Mouse (Mus musculus) midbrain, embryonic 10.5 days (tissue): ENCODE results near the gene Pfn1. TPM values are rescaled to one million over a fixed set of nuclear protein-coding genes. Genes with fewer than 3 reads are reported as not detected.
A peak's percentile ranks its signal among the peaks of the same experiment; 100 is the strongest.

Source experiments
- DNase-seq: peaks from one replicate; pipeline ENCODE4 v3.0.0-alpha.2; 2017; ENCODE audit warnings: low spot score
- H3K27ac ChIP-seq: fragments of 300-500 bp; sonication (generic); replicated peaks from 2 replicates; pipeline ENCODE4 v1.5.1; 2016; ENCODE audit warnings: mild to moderate bottlenecking
- H3K27me3 ChIP-seq: fragments of 300-500 bp; sonication (generic); 2 replicates; pipeline ENCODE4 v1.6.1; 2016; ENCODE audit warnings: low read depth, mild to moderate bottlenecking; ENCODE audit not compliant: poor library complexity, severe bottlenecking
- H3K36me3 ChIP-seq: fragments of 300-500 bp; sonication (generic); 2 replicates; pipeline ENCODE4 v1.6.1; 2016; ENCODE audit warnings: mild to moderate bottlenecking, moderate library complexity
- H3K4me1 ChIP-seq: fragments of 300-500 bp; sonication (generic); 2 replicates; pipeline ENCODE4 v1.6.1; 2016
- H3K4me3 ChIP-seq: fragments of 300-500 bp; sonication (generic); 2 replicates; pipeline ENCODE4 v1.5.1; 2016; ENCODE audit warnings: mild to moderate bottlenecking, moderate library complexity
- H3K9me3 ChIP-seq: fragments of 300-500 bp; sonication (generic); replicated peaks from 2 replicates; pipeline ENCODE4 v1.6.1; 2016; ENCODE audit warnings: mild to moderate bottlenecking
- WGBS: fragments of 180-500 bp; shearing (Covaris S2); methylation state at CpG from one replicate; pipeline ENCODE4 v1.1.7; 2016; 5-methylcytosine and 5-hydroxymethylcytosine counted together
- polyA plus RNA-seq: library from polyadenylated mRNA; unstranded; fragments of >200 nt; fragmentation: Nextera tagmentation; extraction: Ambion mirVana; gene quantifications from 2 replicates; pipeline ENCODE4 v1.2.1, GENCODE M21; 2016

Pfn1 gene
- polyA plus RNA-seq, 1 experiment from 2014 or later: 1,733 TPM

DNA sequence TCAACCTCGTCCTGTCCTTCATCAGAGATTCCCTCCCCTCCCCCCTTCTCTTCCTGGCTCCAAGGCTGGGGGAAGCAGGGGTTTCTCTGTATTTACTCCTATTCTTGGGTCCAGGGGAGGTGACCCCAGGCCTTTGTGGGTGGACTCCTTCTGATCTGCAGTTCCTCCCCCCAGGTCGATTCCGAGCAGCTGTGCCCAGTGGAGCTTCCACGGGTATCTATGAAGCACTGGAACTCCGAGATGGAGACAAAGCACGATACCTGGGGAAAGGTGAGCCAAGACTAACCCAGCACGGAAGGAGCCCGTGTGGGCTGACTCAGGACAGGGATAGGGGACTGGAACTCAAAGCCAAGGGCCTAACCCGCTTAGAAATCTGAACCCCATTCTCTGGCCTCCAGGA is 3.5 kb upstream of the Pfn1 start:
- Histone ChIP-seq H3K27ac (peak overlapping the region; percentile 99), H3K36me3 (peaks cover 40% of the 10 kb centered on the region), H3K4me3 (0 out of 2 replicates have a peak overlapping the region, but pooled peaks have one; percentile 4), H3K4me1 (peaks cover 44% of the 10 kb centered on the region), H3K9me3 (no peaks in the 10 kb centered on the region), H3K27me3 (no peaks in the 10 kb centered on the region)
- WGBS: 64% methylated on average over 9 of the region's 9 CpGs
- no peak for DNase-seq

DNA sequence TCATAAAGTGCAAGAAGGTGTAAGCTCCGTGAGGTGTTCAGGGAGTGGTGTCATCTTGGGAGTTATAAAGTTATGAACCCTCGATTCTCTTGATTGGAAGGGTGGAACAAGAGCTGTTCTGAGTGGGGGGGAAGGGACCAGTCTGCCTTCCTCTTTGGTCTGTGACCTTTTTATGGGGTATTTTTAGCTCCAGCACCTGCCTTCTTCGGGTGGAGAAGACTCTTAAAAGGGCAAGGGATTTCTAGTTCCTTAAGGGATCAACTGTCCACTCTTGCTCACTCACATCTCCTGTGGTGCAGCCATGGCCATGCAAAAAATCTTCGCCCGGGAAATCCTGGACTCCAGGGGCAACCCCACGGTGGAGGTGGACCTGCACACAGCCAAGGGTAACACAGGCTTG is 3.1 kb upstream of the Pfn1 start:
- Histone ChIP-seq H3K4me1 (peaks cover 48% of the 10 kb centered on the region), H3K27me3 (no peaks in the 10 kb centered on the region), H3K4me3 (0 out of 2 replicates have a peak overlapping the region, but pooled peaks have one; percentile 4), H3K9me3 (no peaks in the 10 kb centered on the region), H3K27ac (peak overlapping the region; percentile 99), H3K36me3 (peaks cover 40% of the 10 kb centered on the region)
- 63% methylated on average over 6 of the region's 6 CpGs for WGBS
- DNase-seq: no peak

DNA sequence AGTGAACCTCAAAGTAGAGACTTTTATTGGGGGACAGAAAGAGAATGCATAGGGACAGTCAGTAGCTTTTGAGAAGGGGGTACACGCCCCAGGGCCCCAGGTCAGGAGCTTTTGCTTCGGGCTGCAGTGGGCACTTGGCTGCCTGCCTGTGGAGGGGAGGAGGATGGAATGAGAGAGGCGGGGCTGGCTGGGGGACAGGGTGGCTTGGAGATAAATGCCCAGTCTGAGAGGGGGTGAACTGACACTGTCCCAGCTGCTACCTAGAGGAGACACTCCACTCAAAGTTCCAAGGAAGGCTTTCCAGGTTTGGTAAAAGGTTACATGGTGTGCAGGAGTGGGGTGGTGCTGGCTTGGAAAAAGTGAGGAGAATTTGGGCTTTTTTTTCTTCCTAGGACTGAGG is 2.5 kb upstream of the Pfn1 start, which contains the start of gene Eno3:
Eno3 (plus strand) TSS at position 239 of the 400 bp plus-strand sequence.
- Histone ChIP-seq H3K27ac (peak within 1 kb of the TSS; percentile 99), H3K27me3 (no peaks in the 10 kb centered on the region), H3K36me3 (peaks cover 40% of the 10 kb centered on the region), H3K4me1 (peaks cover 54% of the 10 kb centered on the region), H3K9me3 (no peaks in the 10 kb centered on the region), H3K4me3 (peak within 1 kb of the TSS; percentile 100)
- WGBS: 0% methylated on average over 3 of the region's 3 CpGs
- peak; percentile 48 for DNase-seq

DNA sequence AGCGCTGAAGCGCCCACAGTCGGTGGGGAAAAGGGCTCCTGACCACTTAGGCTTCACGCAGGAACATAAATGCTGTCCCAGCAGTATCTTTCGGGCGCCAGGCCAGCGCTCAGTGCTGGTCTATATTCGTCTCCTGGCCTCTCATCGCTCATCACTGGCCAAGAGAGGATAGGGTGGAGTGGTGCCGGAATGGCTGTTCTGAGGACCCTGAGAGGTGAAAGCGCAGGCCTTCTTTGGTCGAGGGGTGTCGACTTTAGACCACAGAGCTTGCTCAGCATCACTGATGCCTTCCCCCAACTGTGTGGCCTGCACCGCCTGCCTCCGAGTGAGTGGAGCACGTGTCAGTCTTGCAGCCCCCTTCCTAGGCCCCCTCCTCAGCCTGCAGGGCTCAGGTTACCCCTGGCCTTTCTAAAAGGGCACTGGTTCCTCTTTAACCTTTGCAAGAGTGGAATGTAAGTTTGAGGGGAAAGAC is 2.0 kb upstream of the Pfn1 start:
- Histone ChIP-seq H3K9me3 (no peaks in the 10 kb centered on the region), H3K4me3 (peak overlapping the region; percentile 100), H3K4me1 (peaks cover 56% of the 10 kb centered on the region), H3K36me3 (peaks cover 40% of the 10 kb centered on the region), H3K27ac (peak overlapping the region; percentile 99), H3K27me3 (no peaks in the 10 kb centered on the region)
- DNase-seq: peak; percentile 66
- 2% methylated on average over 16 of the region's 16 CpGs for WGBS

DNA sequence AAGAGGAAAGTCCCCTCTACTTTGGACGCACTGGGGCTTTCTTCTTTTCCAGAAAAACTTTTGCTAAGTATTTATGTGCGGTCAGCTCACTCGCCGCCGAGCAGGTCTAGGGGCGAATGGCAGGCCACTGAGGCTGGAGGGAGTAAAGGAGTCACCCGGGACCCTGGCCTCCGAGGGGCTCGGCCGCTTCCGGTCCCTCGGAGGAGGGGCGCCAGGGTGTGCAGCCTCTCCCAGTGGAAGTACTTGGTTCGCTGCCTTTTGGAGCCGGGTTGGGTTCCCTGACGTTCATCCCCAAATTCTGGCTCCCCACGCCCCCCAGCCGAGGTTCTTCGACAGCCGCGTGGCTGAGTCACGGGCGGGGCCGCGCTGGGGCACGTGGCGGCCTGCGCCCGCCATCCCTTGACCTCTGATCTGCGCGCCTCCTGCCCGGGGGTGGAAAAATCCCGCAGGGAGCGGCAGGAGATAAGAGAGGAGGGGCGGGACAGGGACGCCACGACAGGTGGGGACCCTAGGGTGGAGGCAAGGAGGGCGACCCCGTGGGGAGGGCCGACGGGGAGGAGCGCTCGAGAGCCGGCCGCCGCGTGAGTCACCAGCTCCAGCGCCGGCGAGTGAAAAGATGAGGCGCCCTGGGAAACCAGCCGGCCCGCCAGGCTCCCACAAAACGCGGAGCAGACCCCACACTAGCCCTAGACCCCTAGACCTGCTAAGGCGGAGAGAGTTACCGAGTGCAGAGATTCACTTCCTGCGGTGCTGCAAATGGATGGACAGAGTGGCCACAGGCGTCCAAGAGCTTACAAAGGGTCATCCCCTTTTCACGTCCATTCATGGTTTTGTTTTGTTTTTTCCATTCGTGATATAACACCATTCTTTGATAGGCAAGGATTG is 1.4 kb upstream of the Pfn1 start:
- Histone ChIP-seq H3K4me3 (peak overlapping the region; percentile 100), H3K27me3 (no peaks in the 10 kb centered on the region), H3K27ac (peak overlapping the region; percentile 99), H3K36me3 (peaks cover 40% of the 10 kb centered on the region), H3K9me3 (no peaks in the 10 kb centered on the region), H3K4me1 (peaks cover 59% of the 10 kb centered on the region)
- under 1% methylated on average over 61 of the region's 61 CpGs for WGBS
- peak; percentile 81 for DNase-seq

DNA sequence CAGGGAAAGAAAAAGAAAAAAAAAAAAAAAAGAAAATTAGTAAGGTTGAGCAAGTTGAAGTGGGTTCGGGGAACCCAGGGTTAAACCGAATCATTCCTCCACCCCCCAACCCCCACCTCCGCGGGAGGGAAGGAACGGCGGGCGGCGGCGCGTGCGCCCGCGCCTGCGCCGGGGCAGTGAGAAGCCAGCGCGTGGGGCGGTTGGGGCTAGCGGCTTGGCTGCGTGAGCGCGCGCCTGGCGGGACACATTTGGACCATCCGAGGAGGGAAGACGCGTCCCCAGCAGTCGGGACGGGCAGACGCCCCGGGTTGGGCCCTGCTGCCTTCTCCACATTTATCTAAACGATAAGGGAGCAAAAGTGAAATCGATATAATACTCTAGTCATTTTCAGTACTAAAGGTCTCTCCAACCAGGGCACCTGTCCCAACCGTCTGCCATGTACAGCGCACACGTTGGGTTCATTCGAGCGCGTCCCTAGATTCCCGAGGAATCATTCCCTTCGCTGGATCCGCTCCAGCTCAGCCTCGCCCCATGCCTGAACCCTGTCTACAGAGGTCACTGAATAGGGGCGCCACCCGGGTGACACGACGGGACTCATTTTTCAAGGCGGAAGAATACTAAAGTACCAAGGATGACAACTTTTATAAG is 603 bp upstream of the Pfn1 start:
- H3K36me3 ChIP-seq: peaks cover 40% of the 10 kb centered on the region
- H3K4me3 ChIP-seq: peak overlapping the region; percentile 100
- no peaks in the 10 kb centered on the region for H3K27me3 ChIP-seq
- DNase-seq: peak; percentile 82
- H3K27ac ChIP-seq: peak overlapping the region; percentile 99
- peaks cover 62% of the 10 kb centered on the region for H3K4me1 ChIP-seq
- WGBS: 0% methylated on average over 48 of the region's 48 CpGs
- no peaks in the 10 kb centered on the region for H3K9me3 ChIP-seq

DNA sequence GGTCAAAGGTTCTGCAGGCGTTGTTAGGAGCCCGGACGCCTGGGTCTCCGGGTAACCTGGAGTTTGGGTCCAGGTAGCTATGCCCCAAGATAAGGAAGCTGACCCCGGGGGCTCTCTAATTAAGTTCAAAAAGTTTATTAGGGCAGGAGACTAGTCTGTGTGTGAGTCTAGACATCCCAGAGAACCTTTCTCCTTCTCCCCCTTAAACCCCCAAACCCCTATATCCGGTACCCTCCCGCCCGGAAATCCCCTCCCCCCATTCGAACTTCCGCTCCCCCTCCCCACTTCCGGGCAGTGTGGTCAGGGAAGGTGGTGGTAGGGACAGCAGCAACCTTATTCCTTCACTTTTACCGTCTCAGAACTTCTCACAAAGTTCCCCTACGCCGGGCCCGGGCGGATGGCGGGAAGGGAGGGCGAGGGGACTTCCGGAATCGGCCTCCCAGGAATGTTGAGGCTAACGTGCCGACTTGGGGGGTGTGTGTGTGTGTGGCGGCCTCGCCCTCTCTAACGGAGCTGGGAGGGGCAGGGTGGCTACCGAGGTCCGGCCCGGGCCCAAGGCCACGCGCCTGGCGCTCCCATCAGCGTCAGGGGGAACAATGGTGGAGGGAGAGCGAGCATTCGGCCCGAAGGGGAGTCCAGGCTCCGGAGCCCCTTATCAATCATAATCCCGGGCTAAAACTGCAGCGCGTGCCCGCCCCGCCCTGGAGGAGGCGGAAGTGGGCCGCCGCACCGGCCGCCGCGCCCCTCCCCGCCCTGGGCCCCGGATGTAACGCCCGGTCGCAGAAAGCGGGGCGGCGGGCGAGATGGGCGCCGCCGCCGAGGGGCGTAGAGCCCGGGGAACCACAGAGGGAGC is 873 bp downstream of the Pfn1 start:
- peaks cover 67% of the 10 kb centered on the region for H3K4me1 ChIP-seq
- DNase-seq: peak; percentile 85
- 1% methylated on average over 57 of the region's 63 CpGs for WGBS
- H3K36me3 ChIP-seq: peaks cover 46% of the 10 kb centered on the region
- H3K9me3 ChIP-seq: no peaks in the 10 kb centered on the region
- H3K27me3 ChIP-seq: no peaks in the 10 kb centered on the region
- peak overlapping the region; percentile 100 for H3K4me3 ChIP-seq
- peak overlapping the region; percentile 99 for H3K27ac ChIP-seq

DNA sequence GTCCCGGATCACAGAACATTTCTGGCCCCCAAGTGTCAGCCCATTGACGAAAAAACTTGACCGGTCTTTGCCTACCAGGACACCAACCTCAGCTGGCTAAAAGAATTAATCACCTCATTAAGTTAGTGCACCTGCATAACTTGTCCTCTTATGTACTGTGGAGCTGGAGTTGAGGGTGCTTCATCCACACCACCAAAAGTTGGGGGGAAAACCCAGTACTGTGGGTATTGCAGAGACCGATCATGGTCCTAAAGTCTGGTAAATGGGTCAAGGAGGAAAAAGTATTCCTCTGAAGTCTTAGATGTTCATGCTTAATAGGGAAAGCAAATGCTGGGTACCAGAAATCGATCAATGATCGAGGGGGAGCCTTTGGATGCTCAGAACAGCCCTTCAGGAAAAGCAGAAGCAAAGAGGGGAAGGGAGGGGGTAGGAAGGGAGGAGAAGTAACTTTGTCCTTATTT is 1.5 kb downstream of the Pfn1 start:
- Histone ChIP-seq H3K4me1 (peaks cover 68% of the 10 kb centered on the region), H3K9me3 (no peaks in the 10 kb centered on the region), H3K27ac (peak overlapping the region; percentile 99), H3K4me3 (peak overlapping the region; percentile 100), H3K36me3 (peaks cover 51% of the 10 kb centered on the region), H3K27me3 (no peaks in the 10 kb centered on the region)
- no peak for DNase-seq
- 68% methylated on average over 6 of the region's 6 CpGs for WGBS

DNA sequence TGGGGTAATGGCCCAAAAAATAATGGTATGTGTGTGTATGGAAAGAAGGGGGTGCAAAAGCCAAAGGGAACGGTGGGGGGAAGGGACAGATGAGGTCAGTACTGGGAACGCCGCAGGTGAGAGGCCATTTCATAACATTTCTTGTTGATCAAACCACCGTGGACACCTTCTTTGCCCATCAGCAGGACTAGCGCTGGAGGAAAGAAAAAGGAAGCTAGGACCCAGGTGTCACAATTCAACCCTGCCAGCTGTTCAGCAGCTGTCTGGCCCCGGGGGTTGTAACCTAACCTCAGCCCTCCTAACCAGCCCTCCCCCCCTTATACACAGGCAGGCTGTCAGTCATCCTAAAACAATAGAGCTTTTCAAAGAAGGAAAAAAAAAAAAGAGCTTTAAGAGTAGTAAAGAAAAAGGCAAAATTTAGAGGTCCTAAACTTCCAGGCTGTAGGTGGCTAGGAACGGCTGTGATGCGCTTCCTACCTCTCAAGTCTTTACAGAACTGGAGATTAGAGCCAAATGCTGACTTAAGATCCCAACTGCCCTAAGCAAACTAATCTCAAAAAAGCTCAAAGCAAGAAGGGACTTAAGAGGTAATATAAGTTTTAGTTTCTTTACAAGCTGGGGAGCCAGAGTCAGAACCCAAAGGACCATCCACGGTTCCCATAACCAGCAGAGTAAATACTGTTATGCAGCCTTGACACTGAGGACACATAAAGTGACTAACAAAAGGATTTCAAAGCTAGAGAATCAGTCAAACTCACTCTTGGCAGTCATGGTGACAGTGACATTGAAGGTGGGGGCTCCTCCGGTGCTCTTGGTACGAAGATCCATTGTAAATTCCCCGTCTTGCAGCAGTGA is 2.2 kb downstream of the Pfn1 start:
- peak overlapping the region; percentile 100 for H3K4me3 ChIP-seq
- peaks cover 51% of the 10 kb centered on the region for H3K36me3 ChIP-seq
- H3K27me3 ChIP-seq: no peaks in the 10 kb centered on the region
- H3K4me1 ChIP-seq: peaks cover 66% of the 10 kb centered on the region
- no peak for DNase-seq
- no peaks in the 10 kb centered on the region for H3K9me3 ChIP-seq
- 76% methylated on average over 12 of the region's 12 CpGs for WGBS
- peak overlapping the region; percentile 99; the same call in 1 of the 2 replicates for H3K27ac ChIP-seq

DNA sequence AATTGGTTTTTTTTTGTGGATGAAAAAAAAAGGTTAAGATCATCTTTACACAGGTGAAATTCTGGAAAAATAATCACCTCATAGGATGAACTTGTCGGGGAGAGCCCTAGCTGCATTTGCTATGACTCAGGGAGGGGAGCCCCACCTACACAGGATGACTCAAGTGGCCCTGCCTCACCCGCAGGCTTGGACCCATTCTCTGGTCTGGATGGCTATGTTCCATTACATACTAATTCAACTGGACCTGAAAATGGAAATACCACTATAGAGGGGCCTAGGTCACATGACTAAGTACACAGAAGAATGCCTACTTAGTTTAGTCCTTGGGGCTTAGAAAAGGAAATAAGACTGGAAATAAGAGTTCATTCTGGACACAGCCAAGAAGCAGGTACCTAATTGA is 3.1 kb downstream of the Pfn1 start:
- no peak for DNase-seq
- no peaks in the 10 kb centered on the region for H3K27me3 ChIP-seq
- 90% methylated on average over 2 of the region's 2 CpGs for WGBS
- H3K27ac ChIP-seq: no peak overlapping the region
- H3K4me1 ChIP-seq: peaks cover 60% of the 10 kb centered on the region
- H3K36me3 ChIP-seq: peaks cover 51% of the 10 kb centered on the region
- no peaks in the 10 kb centered on the region for H3K9me3 ChIP-seq
- peak overlapping the region; percentile 18; the same call in 1 of the 2 replicates for H3K4me3 ChIP-seq

DNA sequence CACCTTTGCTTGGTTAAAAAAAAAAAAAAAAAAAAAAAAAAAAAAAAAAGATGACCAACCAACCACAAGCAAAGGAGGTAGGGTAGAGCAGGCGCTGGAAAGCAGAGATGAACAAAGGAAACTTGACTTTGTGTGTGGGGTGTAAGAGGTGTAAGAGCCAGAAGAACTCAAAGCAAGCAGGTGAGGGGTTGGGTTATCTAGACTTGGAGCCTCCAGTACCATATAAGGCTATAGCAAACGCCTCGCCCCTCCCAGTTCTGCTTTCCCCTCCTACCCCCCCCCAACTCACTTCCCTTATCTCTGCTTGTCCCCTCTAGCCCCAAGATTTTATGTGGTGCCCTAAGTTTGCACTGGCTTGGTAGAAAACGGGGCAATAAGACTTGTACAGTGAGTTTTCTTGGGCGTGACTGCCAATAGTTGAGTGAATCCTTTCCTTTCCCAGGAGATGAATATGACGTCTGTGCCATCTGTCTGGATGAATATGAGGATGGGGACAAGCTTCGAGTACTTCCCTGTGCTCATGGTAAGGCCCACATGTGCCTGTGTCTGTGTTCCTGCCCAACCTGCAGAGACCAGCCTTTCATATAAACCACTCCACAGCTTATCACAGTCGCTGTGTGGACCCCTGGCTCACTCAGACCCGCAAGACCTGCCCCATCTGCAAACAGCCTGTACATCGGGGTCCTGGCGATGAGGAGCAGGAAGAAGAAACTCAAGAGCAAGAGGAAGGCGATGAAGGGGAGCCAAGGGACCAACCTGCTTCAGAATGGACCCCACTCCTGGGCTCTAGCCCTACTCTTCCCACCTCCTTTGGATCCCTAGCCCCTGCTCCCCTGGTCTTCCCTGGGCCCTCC is 3.9 kb downstream of the Pfn1 start:
- peaks cover 60% of the 10 kb centered on the region for H3K4me1 ChIP-seq
- no peak overlapping the region for H3K27ac ChIP-seq
- H3K4me3 ChIP-seq: peak overlapping the region; percentile 18; the same call in 1 of the 2 replicates
- 81% methylated on average over 12 of the region's 12 CpGs for WGBS
- H3K9me3 ChIP-seq: no peaks in the 10 kb centered on the region
- no peaks in the 10 kb centered on the region for H3K27me3 ChIP-seq
- H3K36me3 ChIP-seq: peaks cover 55% of the 10 kb centered on the region
- no peak for DNase-seq
